Mouse (Mus musculus): ENCODE results near the gene Rmnd1. TPM values are rescaled to one million over a fixed set of nuclear protein-coding genes. Genes with fewer than 3 reads are reported as not detected.

Gene Rmnd1
- 27.7 and 28.1 TPM in 2 replicates for polyA plus RNA-seq (2021; fragmentation: Nextera tagmentation)
- long read RNA-seq, experiment 1, transcript Rmnd1-201 (13 exons, 3,139 nt): major isoform, 36 of 67 reads
- long read RNA-seq, experiment 1, partial matches to known transcripts: 15 of 67 reads
- long read RNA-seq, experiment 1, other reads (novel, unspliced or antisense): 16 of 67 reads
- long read RNA-seq, experiment 2, transcript Rmnd1-201 (13 exons, 3,139 nt): major isoform, 81 of 184 reads
- long read RNA-seq, experiment 2, partial matches to known transcripts: 23 of 184 reads
- long read RNA-seq, experiment 2, other reads (novel, unspliced or antisense): 77 of 184 reads

GRCm38 (mm10) chr10:4432123-4432931 lies at the start of gene Rmnd1, which contains the start of gene Armt1:
TSS of gene Rmnd1 (minus strand) at chr10:4432388.
TSS of gene Armt1 (plus strand) at chr10:4432467.

DNA sequence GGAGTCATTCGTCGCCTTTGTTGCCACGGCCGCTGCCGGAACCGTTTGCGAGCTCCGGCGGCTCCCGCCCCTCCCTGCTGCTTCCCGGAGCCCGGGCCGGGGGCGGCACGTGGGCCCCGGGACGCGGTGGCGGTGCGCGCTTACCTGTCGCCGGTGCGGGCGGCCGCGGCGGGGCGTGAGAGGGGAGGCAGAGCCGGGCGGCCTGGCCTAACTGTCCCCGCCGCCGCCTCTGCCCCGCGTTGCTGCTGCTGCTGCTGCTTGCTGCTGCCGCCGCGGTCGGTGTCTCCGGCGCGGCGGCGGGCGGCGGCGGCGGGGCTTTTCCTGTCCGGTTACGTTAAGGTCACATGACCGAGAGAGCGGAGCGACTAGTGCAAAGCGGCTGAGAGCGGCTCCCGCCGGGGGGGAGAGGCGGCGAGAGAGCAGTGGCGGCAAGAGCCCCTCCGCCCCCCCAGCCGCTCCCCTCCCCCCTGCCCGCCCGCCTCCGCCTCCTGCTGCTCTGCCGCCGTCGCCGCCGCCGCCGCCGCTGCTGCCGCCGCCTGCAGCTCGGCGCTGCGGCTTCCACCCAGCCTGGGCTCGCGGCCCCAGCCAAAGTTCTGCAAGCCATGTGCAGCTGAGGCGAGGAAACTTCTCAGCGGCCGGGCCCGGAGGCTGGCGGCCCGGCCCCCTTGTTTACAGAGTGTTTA lies 44.3 kb downstream of the Rmnd1 start, which contains the start of gene Zbtb2:
Gene Zbtb2 (minus strand): TSS at position 408 of the 683 bp plus-strand sequence.

Other genes with a start within 250 kb of the Rmnd1 start
- 3.3 and 4.0 TPM in 2 replicates for gene Akap12, start 166.0 kb downstream of the Rmnd1 start, polyA plus RNA-seq (2021; fragmentation: Nextera tagmentation)
- 5.4 and 5.6 TPM in 2 replicates for gene Zbtb2, start 44.3 kb downstream of the Rmnd1 start, polyA plus RNA-seq (2021; fragmentation: Nextera tagmentation)
- 10.6 and 12.9 TPM in 2 replicates for gene Armt1, start 79 bp upstream of the Rmnd1 start, polyA plus RNA-seq (2021; fragmentation: Nextera tagmentation)
- gene Ccdc170, start 50.1 kb upstream of the Rmnd1 start, polyA plus RNA-seq (2021; fragmentation: Nextera tagmentation): 0.35 and 0.64 TPM in 2 replicates
- 2.1 and 2.2 TPM in 2 replicates for gene Esr1, start 179.2 kb upstream of the Rmnd1 start, polyA plus RNA-seq (2021; fragmentation: Nextera tagmentation)

Measured in layer of hippocampus, adult 6 months (tissue).